Mouse (Mus musculus) kidney, postnatal 25 days (tissue): ENCODE measurements around the gene Pole3.
A peak's percentile ranks its signal among the peaks of the same experiment; 100 is the strongest.

ENCODE experiments used
- DNase-seq, 2 experiments: peaks; one replicate each; pipeline ENCODE4 v3.0.0; 2021; ENCODE audit warnings: mixed read lengths in 2 of 2

Gene Pole3

GRCm38 (mm10) chr4:62517538-62518415, 7.1 kb downstream of the Pole3 start:
- DNase-seq, result no peak

GRCm38 (mm10) chr4:62517046-62517445, 7.8 kb downstream of the Pole3 start:
- DNase-seq, result no peak

DNA sequence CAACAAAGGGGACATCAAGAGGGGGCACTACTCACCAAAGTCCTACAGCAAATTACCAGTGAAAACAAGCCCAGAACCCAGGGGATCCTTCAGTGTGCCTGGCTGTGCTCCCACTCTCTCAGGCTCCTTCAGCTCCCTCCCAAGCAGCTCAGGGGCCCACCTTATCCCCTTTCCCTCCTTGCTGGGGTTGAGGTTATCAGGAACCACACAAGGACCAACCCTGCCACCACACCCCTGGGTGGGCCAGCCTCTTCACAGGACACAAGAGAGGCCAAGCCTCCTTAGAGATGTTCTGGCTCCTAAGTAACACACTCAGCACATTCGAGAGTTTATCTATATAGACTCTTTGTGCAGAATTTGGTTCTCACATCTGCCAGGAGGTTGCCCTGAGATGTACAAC, 8.3 kb downstream of the Pole3 start:
- DNase-seq, result no peak

DNA sequence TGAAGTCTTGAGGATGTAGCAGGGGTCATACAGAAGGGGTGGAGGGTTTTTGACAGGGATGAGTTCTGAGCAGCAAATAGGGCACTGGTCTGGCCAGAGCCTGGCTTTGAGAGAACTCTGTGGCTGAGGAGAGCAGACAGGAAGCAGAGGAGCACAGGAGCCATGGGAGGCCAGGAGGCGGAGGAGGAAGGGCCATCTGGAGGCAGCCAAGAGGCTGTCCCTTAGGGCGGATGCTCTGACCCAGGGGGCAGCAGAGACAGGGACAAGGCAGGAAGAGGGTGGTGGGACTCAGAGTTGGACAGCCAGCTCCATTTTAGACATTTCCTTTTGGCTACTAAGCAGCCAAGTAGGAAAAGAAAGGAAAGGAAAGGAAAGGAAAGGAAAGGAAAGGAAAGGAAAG, 8.8 kb downstream of the Pole3 start:
- peak; percentile 79 to 91 for DNase-seq

- DNase-seq, result peak in 1 of 2 experiments; percentile 68
Measured at GRCm38 (mm10) chr4:62515490-62515889, 9.4 kb downstream of the Pole3 start.

GRCm38 (mm10) chr4:62514995-62515394, 9.9 kb downstream of the Pole3 start:
- DNase-seq, result no peak

GRCm38 (mm10) chr4:62513998-62514506, 10.8 kb downstream of the Pole3 start:
- DNase-seq, result peak in 1 of 2 experiments; percentile 41

DNA sequence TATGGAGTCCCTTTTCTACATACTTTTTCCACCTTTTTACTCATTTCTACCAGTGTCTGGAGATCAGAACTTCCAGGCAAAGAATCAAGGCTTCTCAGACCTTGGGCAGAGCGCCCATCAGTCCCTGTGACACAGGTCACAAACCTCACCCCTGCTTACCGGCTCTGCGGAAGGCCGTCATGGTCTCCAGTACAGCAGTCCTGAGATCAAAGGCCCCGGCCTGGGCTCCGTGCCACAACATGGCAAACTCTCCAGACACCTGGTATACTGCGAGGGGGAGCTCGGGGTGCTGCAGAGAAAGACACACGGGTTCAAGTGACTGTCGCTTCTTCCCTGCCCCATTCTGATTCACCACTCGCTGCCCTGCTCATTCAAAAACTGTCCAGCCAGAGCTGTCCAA, 14.9 kb downstream of the Pole3 start:
- peak; percentile 86 to 94 for DNase-seq

DNA sequence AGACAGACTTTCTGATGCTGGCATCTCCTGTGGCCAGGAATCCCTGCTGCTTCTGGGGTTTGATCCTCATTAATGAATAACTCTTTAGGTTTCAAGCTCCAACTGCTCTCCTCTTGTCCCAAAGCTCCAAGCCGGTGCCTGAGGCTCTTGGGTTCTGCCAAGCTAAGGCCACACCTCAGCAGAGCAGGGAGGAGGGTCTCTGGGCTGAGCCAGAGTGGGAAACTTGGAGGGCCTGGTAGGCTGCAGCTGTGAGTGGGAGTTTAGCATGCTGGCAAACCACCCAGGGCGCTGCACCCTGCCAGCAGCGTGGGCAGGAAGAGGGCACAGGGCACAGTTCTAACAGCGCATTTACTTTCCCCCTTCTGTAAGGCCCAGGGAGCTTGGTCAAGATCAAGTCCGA, 16.0 kb downstream of the Pole3 start:
- peak; percentile 40 to 77 for DNase-seq

GRCm38 (mm10) chr4:62506798-62507197, 18.1 kb downstream of the Pole3 start:
- peak; percentile 60 to 68 for DNase-seq

GRCm38 (mm10) chr4:62505991-62506390, 18.9 kb downstream of the Pole3 start:
- DNase-seq, result peak in 1 of 2 experiments; percentile 45

GRCm38 (mm10) chr4:62503374-62503970, 21.4 kb downstream of the Pole3 start, which contains the start of gene Hdhd3:
Hdhd3 (minus strand) TSS chr4:62503467.
- no peak for DNase-seq

DNA sequence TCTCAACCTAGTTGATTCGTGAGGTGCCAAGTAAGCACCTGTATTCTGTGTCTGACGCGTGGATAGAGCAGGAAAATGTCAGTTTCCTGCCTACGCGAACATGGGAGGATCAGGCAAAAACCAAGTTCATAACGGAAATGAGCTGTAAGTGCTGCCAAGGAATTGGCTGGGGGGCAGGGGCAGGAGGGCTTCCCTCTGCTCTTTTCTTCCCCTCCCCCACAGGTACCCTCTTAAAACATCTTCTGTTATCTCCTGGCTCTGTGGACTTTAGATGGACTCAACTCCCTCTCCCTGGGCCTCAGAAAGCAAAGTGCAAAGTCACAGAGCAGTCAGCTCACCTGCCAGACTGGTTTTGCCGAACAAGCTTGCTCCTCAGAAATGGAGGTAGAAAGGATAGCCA, 21.9 kb downstream of the Pole3 start:
- DNase-seq, result peak; percentile 49 to 81

DNA sequence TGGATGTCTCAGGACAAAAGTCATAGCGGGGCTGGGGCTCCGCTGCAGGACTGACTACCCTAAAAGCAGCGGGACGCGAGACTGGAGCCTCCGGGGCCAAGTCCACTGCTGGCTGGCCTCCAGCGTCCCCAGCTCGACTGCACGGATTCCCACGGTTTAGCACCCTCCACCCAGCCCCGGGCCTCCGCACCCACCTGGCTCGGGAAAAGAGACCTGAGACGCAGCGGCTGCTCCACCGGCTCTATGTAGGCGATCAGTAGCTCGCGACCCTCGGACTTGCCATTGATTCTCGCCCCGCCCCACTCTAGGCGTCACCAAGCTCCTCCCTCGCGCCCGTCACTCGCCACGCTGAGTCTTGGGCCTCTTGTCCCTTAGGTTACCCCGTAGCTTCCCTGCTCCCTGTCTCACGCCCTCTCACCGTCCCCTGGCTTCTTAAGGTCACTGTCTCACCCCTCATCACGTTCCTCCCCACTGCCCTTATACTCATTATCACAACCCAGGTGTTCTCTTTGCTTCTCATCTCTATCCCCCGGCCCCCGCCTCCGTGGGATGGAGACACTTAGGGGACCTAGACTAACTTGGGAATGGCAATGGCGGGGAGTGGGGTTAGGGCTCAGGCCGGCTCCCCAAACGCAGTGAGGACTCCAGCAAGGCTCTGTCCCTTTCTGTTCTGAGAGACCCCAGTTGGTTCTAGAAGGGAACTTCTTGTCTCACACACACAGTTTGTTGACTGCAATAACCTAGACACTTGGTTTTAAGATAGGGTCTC, 22.7 kb downstream of the Pole3 start:
- peak; percentile 95 to 96 for DNase-seq

GRCm38 (mm10) chr4:62501534-62501933, 23.3 kb downstream of the Pole3 start:
- no peak for DNase-seq

- no peak for DNase-seq
Measured at GRCm38 (mm10) chr4:62500799-62501198, 24.1 kb downstream of the Pole3 start.

DNA sequence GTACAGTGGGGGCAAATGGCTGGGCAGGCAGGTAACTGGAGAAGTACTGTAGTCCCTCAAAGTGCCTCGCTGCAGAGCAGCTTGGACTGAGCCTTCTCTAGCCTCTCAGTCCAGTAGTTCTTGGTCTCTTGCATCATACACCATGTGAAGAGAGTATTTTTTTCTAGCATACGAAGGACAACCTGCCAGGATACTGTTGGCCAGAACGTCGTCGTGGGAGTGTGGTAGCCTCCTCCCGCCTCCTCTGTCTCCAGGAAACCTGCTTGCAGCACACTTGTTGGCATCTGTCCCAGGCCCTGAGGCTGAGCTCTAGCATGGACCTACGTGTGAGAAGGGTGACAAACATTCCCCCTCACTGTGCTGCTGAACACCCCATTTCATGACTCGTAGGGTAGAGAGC, 28.1 kb downstream of the Pole3 start:
- peak; percentile 84 to 93 for DNase-seq

- peak; percentile 83 to 91 for DNase-seq
Measured at GRCm38 (mm10) chr4:62495946-62496345, 28.9 kb downstream of the Pole3 start.

DNA sequence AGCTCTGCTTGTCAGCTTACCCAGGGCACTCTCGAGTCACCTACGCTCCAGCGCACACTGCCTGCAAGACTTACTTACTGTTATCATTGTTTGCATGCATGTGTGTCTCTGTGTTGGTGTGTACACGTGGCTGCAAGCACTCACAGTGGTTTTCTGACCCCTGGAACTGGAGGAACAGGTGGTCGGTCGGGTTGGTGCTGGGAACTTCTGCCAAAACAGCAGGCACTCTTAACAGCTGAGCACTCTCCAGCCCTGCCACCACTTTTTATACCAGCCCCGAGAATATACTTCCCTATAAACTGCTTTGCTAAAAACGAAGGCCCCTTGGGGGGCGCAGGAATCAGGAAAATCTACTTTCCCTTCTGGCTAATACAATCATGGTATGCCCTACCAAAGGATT, 30.6 kb downstream of the Pole3 start:
- no peak for DNase-seq

DNA sequence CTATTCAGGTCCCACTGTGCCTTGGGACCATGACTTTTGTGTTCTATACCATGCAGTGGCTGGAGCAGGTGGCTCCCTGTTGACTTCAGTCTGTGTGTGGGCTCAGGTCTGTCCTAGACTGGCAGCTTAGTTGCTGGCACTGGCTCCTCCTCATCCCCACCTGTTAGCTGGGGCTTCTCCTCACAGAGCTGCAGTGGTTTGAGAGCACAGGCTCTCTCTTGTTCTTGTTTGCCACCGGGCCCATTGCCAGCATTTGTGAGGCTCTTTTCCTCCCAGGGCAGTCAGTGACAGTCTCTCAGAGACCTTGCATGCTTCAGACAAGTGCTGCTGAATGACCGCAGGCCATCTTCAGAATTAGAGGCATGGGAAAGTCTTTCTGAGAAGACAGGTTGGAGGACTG, 32.2 kb downstream of the Pole3 start:
- no peak for DNase-seq

- DNase-seq, result no peak
Measured at GRCm38 (mm10) chr4:62487914-62488313, 37.0 kb downstream of the Pole3 start.

GRCm38 (mm10) chr4:62487172-62487571, 37.7 kb downstream of the Pole3 start:
- DNase-seq, result no peak

DNA sequence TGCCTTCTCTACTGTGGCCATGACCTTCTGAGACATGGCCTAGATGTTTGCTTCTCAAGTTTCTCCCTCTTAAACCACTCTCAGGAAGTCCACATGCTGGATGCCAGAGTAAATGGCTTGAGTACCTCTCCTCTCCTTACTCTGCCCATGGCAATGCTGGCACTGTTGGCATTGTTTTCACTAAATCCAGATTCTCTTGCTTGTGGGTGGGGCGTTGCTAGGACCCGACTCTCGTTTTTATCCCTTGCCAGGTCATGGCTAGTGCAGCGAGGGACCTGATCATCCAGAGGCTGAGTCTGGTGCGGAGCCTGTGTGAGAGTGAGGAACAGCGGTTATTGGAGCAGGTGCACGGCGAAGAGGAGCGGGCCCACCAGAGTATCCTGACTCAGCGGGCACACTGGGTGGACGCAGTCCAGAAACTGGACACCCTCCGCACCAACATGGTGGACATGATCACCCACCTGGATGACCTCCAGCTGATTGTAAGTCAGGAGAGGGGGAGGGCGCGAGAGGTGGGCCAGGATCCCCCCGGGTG, 38.6 kb downstream of the Pole3 start:
- DNase-seq, result no peak
